Mouse (Mus musculus): ENCODE measurements at regions not wholly inside any gene's neighbourhood (a gene's known extent, or its start where the extent isn't known, plus 50 kb on each side); places are given as distances from the start of the nearest gene placed in this dataset.

- DNase-seq = no peak
Measured at GRCm38 (mm10) chr9:47276303-47277005, 253.5 kb upstream of the Cadm1 start.

DNA sequence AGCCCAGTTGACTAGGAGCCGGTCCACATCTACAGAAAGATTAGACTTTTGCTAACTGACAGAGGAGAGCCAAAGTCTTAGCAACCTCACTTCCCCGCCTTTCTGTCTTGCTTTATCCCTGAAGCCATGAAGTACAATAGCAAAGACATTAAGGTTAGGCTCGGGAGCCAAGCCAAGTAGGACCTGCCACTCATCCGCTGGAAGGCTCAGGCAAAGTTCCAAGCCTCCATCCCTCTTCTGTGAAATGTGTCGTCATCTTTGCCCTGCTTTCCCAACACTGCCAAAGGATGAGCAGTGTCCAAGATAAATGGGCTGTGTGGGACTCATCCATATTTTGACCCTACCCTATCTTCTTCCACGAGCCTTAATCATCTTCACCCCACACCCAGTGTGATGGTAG lies 250.6 kb upstream of the Cadm1 start:
- no peak for DNase-seq

DNA sequence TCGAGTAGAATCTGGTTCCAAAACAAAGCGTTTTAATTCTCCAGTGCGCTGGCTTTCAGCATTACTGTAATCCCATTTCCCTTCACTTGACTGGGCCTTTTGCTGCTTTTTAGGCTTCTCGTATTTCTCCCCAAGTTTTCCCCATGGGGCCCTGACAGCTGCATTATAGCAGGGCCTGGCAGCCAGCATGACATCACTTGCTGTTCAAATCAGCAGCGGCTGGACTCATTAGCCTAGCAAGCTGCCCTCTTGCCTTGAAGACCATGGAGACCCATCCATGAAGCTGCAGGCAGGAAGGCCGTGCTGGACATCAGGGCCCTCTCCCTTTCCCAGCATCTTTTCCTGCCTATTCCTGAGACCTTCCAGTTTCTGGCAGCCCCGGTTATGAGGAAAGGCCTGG lies 249.8 kb upstream of the Cadm1 start:
- no peak for DNase-seq

- DNase-seq = no peak
Measured at GRCm38 (mm10) chr9:47280598-47280997, 249.4 kb upstream of the Cadm1 start.

DNA sequence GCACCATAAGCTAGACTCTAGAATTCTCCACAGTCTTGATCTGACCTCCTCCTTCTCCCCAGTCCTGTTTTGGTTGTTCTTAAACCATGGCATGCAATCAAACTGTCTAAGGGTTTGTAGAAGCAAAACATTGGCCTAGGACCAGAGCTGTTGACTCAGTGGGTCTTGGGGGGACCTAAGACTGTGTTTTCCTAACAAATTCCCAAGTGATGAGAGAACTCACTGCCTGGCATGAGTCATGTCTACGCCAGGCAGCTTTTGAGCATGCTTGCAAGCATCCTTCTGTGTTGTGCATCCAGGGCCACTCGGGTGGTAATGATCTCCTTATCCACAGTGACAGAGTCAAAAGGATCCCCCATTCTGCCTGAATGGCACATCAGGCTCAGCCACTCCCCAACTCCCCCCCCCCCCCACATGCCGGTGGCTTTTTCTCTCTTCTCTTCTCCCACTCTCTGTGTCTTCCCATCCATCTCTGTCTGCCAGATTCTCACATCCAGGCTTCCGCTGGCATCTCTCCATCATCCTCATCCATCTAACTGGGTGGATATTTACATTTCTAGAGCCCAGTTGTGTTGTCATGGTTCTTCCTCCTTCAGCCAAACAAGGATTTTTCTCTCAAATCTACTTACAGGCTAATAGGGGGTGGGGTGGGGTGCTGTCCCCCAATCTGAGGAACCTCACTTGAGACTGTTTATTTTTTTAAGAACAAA lies 246.1 kb upstream of the Cadm1 start:
- peak; percentile 14 for DNase-seq

DNA sequence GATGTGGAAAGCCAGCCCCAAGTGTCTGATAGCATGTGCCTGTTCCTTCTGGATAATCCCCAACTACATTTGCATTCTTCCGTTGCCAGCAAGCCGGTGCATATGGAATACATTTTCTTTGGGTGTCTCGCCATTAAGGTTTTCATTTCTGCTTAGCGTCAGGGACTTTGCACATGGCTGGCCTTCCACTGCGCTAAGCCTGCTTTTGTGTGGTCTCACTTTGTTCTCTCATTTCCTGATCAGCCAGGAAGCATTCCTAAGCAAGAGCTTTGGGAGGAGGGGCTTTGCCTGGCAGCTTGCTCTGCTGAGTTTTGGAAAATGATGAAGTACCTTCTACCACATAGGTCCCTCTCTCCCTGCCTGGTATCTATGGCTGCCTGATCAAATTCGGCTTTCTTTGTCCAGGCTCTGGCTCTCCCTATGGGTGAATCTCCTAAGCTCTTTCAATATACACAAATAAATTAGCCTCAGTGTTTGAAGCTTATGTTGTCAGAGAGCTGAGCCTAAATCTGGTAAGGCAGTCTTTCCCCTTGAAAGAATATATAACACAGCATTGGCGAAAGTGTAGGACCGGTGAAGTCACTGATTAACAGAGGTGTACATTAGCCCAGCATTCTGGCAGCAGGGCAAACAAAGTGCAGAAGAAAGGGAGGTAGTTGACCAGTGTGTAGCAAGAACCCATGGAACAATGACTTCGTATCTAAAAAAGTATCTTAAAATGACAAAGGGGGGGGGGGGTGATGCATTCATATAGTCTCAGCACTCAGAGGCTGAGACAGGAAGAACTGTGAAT lies 242.8 kb upstream of the Cadm1 start:
- no peak for DNase-seq

DNA sequence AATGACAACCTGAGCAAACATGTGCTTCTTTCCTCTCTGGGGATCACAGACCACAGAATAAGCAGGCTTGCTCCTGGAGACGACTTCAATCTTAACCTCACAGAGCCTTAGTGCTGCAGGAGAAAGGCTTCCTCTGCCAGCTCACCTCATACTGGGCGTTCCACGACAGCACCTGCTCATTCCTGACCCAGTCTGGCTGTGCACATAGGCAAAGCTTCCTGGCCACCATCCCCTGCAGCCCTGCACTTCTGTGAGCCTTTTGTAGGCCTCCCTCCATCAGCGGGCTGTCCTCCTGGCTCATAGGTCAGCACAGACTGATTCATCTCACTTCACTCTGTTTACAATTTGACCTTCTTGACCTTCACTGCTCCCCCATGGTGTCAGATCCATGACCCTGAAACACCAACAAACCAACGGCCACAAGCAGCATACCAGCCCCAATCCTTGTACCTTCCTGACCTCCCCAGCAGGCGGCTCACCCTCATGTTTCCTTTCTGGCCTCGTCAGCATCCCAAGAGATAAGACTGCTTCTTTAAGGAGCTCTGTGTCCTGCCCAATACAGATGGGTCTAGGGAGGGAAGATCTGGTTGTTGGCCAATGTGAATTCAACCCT lies 241.3 kb upstream of the Cadm1 start:
- DNase-seq = no peak

DNA sequence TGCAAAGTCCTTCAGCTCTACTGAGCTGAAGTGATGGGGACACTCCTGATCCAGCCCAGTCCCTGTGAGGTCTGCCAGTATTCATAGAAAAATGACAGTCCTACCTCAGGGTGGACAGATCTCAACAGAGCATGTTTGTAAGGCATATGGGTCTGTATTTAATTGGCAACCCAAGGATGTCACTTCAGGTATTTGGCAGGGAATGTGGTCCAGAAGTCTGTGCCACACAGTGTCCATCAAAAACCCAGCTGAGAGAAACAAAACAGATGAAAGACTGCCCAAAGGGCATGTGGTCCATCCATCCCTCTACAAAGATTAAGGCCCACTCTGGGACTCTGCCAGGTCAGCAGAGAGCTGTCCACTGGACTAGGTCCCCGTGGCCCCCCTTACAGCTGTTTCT lies 229.3 kb upstream of the Cadm1 start:
- DNase-seq = no peak

DNA sequence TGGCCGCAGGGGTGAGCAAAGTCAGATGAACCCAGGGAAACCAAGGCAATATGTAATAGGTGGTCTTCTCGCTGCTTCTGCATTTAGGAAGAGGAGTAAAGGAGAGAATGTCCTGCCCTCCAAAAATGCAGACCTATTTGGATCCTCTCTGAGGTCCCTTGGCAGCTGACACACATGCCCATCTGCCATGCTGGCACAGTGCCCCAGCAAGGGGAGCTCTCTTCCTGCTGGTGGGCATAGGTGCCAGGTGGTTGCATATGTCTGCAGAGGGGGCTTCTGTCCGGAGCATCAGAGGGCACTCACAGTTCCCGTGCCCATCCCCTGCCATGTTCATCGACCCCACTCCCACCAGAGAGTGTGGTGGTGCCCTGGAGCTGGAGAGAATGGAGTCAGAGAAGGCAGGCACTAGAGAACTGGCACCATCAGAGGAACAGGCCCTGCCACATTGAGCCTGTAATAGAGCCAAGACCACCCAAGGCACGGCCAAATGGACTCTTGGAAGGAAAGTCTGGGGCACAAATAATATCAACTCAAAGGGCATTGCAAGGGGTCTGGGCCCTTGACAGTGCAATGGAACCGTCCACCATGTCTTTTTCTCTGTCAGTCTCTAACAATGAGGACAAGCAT lies 222.7 kb upstream of the Cadm1 start:
- no peak for DNase-seq

DNA sequence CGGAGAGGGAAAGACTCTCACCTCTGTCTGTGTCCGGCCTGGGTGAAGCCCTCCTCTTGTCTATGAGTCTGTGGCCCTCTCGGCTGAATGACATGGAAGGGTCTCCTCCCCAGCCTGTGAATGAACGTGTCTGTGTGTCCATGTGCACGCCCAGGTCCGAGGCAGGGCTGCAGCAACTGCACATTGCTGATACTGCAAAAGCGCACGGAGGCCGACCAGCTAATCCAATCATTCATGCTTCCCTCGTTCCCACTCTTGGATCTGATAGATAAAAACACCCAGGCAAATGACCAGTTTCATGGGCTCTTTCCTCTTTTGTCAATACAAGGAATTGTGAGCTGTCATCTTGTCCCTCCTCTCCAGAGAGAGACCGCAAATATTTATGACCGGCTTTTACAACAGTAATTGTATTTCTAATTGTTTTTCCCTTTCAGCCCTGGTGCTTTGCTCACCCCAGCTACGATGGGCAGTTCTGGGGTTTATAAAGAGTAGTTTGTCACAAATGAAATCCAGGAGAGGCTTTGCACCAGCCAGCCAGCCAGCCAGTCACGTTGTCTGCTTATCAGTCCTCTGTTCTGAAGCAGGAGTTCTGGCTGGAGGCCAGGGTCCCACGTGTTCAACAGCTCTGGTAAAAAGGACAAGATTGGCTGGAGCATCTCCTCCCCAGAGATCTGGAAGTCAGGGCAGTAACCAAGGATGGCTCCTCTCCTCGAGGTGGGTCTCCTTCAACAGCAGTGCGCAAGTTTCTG lies 222.0 kb upstream of the Cadm1 start:
- no peak for DNase-seq

- no peak for DNase-seq
Measured at GRCm38 (mm10) chr9:47313433-47313832, 216.5 kb upstream of the Cadm1 start.

DNA sequence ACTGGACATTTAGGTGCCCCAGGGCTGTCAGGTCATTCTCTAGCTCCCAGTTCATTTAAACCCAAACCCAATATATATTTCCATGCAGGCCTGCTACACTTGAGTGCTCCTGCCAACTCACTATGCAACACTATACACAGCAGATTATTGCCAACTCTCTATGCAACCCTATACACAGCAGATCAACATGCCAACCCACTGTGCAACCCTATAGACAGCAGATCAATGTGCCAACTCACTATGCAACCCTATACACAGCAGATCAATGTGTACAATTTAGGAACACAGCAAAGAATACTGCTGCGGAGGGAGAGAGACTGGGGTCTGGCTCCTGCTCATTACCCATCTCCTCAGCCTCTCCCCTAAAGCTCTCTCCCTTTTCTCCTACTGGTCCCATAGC lies 215.7 kb upstream of the Cadm1 start:
- DNase-seq = no peak

- DNase-seq = no peak
Measured at GRCm38 (mm10) chr9:47320345-47320744, 209.6 kb upstream of the Cadm1 start.

GRCm38 (mm10) chr9:47321106-47321789 lies 208.7 kb upstream of the Cadm1 start:
- DNase-seq = no peak

GRCm38 (mm10) chr9:47322293-47322692 lies 207.7 kb upstream of the Cadm1 start:
- no peak for DNase-seq

GRCm38 (mm10) chr9:47323051-47323450 lies 206.9 kb upstream of the Cadm1 start:
- no peak for DNase-seq

DNA sequence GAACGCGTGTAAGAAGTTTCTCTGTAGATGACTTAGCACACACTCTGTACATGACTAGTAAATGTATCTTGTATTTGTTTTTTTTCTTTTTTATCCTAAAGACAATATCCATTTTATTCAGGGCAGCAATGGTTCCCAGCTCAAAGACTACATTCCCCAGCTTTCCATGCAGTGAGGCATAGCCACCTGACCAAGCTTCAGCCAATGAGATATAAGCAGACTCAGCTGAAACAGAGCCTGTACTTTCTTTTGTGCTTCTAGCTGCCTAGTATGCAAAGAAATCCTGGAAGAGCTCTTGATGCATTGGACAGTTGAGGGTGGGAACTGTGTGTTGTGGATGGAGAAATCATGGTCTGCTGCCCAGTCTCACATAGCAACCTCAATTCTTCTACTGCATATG lies 202.4 kb upstream of the Cadm1 start:
- DNase-seq = peak; percentile 23

- DNase-seq = peak; percentile 25
Measured at GRCm38 (mm10) chr9:47332929-47333328, 197.0 kb upstream of the Cadm1 start.

DNA sequence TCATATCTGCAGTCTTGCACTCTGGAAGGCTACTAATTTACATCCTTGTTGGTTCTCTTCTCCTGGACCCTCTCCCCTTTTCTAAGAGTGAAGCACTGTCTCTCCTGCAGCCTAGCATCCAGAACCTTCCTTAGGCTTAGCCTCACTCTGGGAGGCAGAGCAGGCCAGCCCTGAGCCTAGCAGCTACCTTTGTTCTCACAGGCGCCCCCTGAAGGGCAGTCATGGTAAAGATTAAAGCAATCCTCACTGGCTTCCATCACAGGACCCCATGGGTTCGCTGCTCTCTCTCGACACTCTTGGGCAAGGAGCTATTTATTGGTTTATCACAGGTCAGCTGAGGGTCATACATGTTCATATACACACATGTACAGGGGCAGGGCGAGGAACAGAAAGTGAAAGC lies 191.8 kb upstream of the Cadm1 start:
- peak; percentile 17 for DNase-seq

DNA sequence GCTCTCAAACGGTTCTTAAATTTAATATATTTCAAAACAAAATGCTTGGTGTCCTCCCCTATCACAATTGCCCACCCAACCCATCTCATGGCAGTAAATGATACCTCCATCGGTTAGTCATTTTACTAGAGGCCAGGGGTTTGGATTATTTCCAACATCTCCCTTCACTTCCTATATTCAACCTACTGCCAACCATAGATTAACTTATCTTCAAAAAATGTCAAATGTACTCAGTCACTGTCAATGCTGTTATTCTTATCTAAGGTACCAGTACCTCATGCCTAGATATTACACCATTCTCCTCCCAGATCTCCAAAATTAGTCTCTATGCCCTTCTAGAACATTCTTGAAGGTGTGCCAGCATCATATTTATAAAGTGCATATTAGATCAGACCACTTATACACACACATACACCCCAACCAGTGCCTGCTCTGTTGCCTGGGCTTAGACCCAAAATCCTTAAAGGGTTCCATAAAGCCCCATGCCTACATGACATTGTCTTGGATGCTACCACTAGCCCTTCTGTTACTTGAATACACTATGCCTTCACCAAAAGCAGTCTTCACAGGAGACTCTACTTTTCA lies 183.4 kb upstream of the Cadm1 start:
- DNase-seq = no peak

DNA sequence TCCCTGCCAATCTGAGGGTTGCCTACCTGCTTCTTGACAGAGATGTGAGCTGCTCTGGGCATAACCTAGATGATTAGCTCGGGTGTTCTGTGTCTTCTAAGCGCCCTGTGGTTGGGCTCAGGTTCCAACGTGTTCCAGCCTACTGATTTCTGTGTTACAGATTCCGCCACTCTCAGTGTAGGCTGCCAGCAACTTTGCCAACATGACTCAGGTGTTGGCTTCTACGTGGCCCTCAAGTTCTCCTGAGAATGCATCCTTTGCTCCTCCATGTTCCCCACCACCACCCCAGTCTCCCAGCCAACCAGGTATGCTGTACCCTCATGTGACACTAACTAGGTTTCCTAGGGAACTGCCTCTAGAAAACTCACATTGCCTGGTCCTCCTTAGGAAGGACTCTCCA lies 179.7 kb upstream of the Cadm1 start:
- DNase-seq = no peak

All from right cerebral cortex, adult 18-20 months (tissue).